10 mouse cellular contexts compared by ENCODE assay signal in the genomic region with DNA sequence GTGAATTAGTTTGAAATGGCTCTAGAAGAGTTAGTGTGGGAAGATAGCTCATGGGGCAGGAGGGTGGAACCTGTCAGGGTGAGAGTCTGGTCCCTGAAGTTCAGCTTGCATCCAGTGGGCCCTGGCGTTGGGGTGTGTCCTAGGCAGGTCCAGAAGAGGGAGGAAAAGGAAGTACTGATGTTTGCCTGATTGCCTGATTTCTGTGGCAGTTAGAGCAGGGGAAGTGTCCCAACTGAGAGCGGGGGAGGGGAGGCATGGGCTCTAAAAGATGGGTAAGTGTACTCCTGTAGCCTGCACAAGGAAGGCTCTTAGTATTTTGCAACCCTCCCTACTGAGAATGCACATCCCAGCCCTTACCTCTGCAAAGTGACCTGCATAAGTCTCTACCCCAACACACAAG. TPM values are rescaled to one million over a fixed set of nuclear protein-coding genes. Genes with fewer than 3 reads are reported as not detected.
DNase-seq lines count a peak whose midpoint lies in the region; ATAC-seq lines count a peak whose summit lies in the region.
"Had no signal": no experiment of that assay in that cellular context is flagged by ENCODE, and none has a peak within 500 bp of the region (broad histone marks: within the 10 kb centered on the region; RNA-seq: fewer than 3 reads in every experiment).

No protein-coding gene starts in this region.

- ATAC-seq in megakaryocyte-erythroid progenitor cell, adult 5-6 weeks (replicated peaks; ENCODE audit: low FRiP score, low TSS enrichment, poor library complexity, severe bottlenecking) = no peak
- ATAC-seq: forebrain, embryonic 13.5 days had no signal

- peak; percentile 47 for DNase-seq in adrenal gland, postnatal 14 days
- no peak for DNase-seq in adrenal gland, postnatal 4 days (ENCODE audit: low spot score in 2 of 2)
- DNase-seq in urinary bladder, postnatal 14 days (ENCODE audit: low spot score) = peak; percentile 46
- no peak for DNase-seq in urinary bladder, postnatal 4 days (ENCODE audit: low spot score in 2 of 2)
- peak; percentile 70 for DNase-seq in lung, postnatal 25 days (ENCODE audit: low spot score)
- no peak for DNase-seq in MN1 (ENCODE audit: low spot score)
- no peak for DNase-seq in left cerebral cortex, adult 11 months (ENCODE audit: low spot score)
- DNase-seq: right cerebral cortex, postnatal 14 days had no signal

RNA-seq across cellular contexts. Expression of a gene that starts 12.0 kb away (rescaled TPM):
- 53.6 and 63.5 TPM in 2 replicates for total RNA-seq in adrenal gland, postnatal 14 days (2021)
- total RNA-seq in adrenal gland, postnatal 4 days (2021) = 10 to 100 TPM; 57.3 to 57.5 TPM
- 145 and 157 TPM in 2 replicates for total RNA-seq in megakaryocyte-erythroid progenitor cell, adult 5-6 weeks (2014; fragmentation: Nextera tagmentation)
- total RNA-seq in megakaryocyte-erythroid progenitor cell, adult 5-6 weeks (2017) = 20.5 and 38.6 TPM in 2 replicates

RNA-seq across cellular contexts. Expression of a gene that starts 23.7 kb away (rescaled TPM):
- total RNA-seq in adrenal gland, postnatal 14 days (2021) = 71.0 and 88.3 TPM in 2 replicates
- 10 to 100 TPM; 68.2 to 74.1 TPM for total RNA-seq in adrenal gland, postnatal 4 days (2021)
- 23.4 and 37.7 TPM in 2 replicates for total RNA-seq in megakaryocyte-erythroid progenitor cell, adult 5-6 weeks (2014; fragmentation: Nextera tagmentation)
- 18.4 and 19.4 TPM in 2 replicates for total RNA-seq in megakaryocyte-erythroid progenitor cell, adult 5-6 weeks (2017)

RNA-seq across cellular contexts. Expression of a gene that starts 33.9 kb away (rescaled TPM):
- 75.7 and 87.8 TPM in 2 replicates for total RNA-seq in adrenal gland, postnatal 14 days (2021)
- 100 to 1,000 TPM; 130 TPM for total RNA-seq in adrenal gland, postnatal 4 days (2021)
- total RNA-seq in megakaryocyte-erythroid progenitor cell, adult 5-6 weeks (2014; fragmentation: Nextera tagmentation) = 40.0 and 41.2 TPM in 2 replicates
- total RNA-seq in megakaryocyte-erythroid progenitor cell, adult 5-6 weeks (2017) = 17.5 and 21.8 TPM in 2 replicates

RNA-seq across cellular contexts. Expression of a gene that starts 33.9 kb away (rescaled TPM):
- total RNA-seq in adrenal gland, postnatal 14 days (2021) = 56.4 and 61.3 TPM in 2 replicates
- 10 to 100 TPM; 61.4 to 67.3 TPM for total RNA-seq in adrenal gland, postnatal 4 days (2021)
- 71.1 and 73.6 TPM in 2 replicates for total RNA-seq in megakaryocyte-erythroid progenitor cell, adult 5-6 weeks (2014; fragmentation: Nextera tagmentation)
- total RNA-seq in megakaryocyte-erythroid progenitor cell, adult 5-6 weeks (2017) = 50.4 and 59.9 TPM in 2 replicates

Comparison
In these comparisons a context has a peak if more than half of its experiments do, and no peak if none do; other contexts are left out.
1. DNase-seq: peak in adrenal gland, postnatal 14 days (single experiment), urinary bladder, postnatal 14 days (single experiment) and lung, postnatal 25 days (single experiment); none in adrenal gland, postnatal 4 days (0 of 2), urinary bladder, postnatal 4 days (0 of 2), MN1 (single experiment) and left cerebral cortex, adult 11 months (single experiment).